Comparison of ENCODE assay signal across 7 mouse cellular contexts in the genomic region with DNA sequence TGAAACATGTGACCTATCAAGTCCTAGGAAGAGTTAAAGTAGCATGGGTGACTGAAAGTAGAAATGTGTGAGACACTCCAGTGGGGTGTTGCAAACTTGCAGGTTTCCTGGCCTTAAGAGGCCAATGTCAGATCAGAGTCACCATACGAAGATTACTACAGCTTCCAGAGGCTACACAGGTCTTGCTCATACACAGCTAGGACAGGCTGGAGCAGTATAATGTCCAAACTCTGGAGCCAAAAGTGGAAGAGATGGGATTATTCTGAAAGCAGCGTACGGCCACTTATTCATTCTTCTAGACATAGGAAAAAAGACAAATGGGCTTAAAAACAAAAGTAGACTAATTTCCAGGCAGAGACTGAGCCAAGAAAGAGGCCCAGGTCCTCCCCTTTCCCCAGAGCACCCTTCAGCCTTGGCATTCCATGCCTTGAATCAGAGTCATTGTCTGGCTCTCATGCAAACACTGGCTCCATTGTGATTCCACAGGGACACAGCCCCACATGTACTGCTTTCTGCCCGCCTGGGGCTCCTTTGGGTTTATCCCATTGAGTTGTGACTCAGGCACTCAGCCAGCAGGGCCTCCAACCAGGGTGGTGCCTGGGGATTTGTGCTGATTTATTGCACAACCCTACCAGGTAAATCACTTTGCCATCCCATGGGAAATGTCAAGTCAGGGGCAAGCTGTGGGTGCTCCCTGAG.
A peak's percentile ranks its signal among the peaks of the same experiment; 100 is the strongest.
DNase-seq lines count a peak whose midpoint lies in the region; ATAC-seq and TF ChIP-seq lines count a peak whose summit lies in the region.

No protein-coding gene starts in this region.

- no peaks in the 10 kb centered on the region for H3K27me3 ChIP-seq in forebrain, embryonic 13.5 days
- H3K27me3 ChIP-seq in limb, embryonic 10.5 days (ENCODE audit: low read depth, poor library complexity, severe bottlenecking) = no peaks in the 10 kb centered on the region
- H3K27me3 ChIP-seq in neural tube, embryonic 13.5 days = no peaks in the 10 kb centered on the region

- no peak overlapping the region for H3K9ac ChIP-seq in ES-E14 (ENCODE audit: insufficient read depth, low read depth, low read length, poor library complexity, severe bottlenecking)
- no peak overlapping the region for H3K9ac ChIP-seq in forebrain, embryonic 13.5 days
- H3K9ac ChIP-seq in neural tube, embryonic 13.5 days = no peak overlapping the region

- peaks cover 3% of the 10 kb centered on the region; the same call in 1 of the 2 replicates for H3K9me3 ChIP-seq in ES-E14 (ENCODE audit: control insufficient read depth, insufficient read depth, low read depth, low read length)
- H3K9me3 ChIP-seq in forebrain, embryonic 13.5 days (replicated peaks) = no peaks in the 10 kb centered on the region
- H3K9me3 ChIP-seq in limb, embryonic 10.5 days (replicated peaks) = no peaks in the 10 kb centered on the region
- no peaks in the 10 kb centered on the region for H3K9me3 ChIP-seq in neural tube, embryonic 13.5 days

- no peak overlapping the region for H3K4me3 ChIP-seq in ES-E14 (ENCODE audit: insufficient read depth in 1 of 2, low read depth in 1 of 2, low read length in 2 of 2, poor library complexity in 1 of 2, severe bottlenecking in 1 of 2)
- H3K4me3 ChIP-seq in forebrain, embryonic 13.5 days = no peak overlapping the region
- no peak overlapping the region for H3K4me3 ChIP-seq in limb, embryonic 10.5 days
- H3K4me3 ChIP-seq in neural tube, embryonic 13.5 days = no peak overlapping the region

- DNase-seq in ES-E14 (ENCODE audit: low read depth, low spot score) (peak; percentile 78), WW6 (ENCODE audit: low read depth, low spot score) (peak; percentile 46)
- DNase-seq in limb, embryonic 10.5 days (ENCODE audit: low spot score) = no peak
- DNase-seq in gastrocnemius, adult 18-20 months (ENCODE audit: low spot score) = no peak
- no peak for DNase-seq in c-Kit-positive CD71-positive TER-119-positive erythroid progenitor cells, embryonic 14.5 days (ENCODE audit: low spot score)

- WGBS in forebrain, embryonic 13.5 days = 12% methylated on average over 4 of the region's 4 CpGs
- WGBS in limb, embryonic 10.5 days = 85% methylated on average over 4 of the region's 4 CpGs
- 34% methylated on average over 4 of the region's 4 CpGs for WGBS in neural tube, embryonic 13.5 days

- peak overlapping the region; percentile 1; the same call in 1 of the 2 replicates for H3K27ac ChIP-seq in ES-E14 (ENCODE audit: insufficient read depth, low read depth, low read length, poor library complexity, severe bottlenecking)
- peak overlapping the region; percentile 74 for H3K27ac ChIP-seq in forebrain, embryonic 13.5 days
- H3K27ac ChIP-seq in limb, embryonic 10.5 days = peak overlapping the region; percentile 61; the same call in 1 of the 2 replicates
- H3K27ac ChIP-seq in neural tube, embryonic 13.5 days (replicated peaks) = peak overlapping the region; percentile 70

- H3K36me3 ChIP-seq in ES-E14 (ENCODE audit: control insufficient read depth, insufficient read depth, low read length, poor library complexity, severe bottlenecking) = no peaks in the 10 kb centered on the region
- H3K36me3 ChIP-seq in forebrain, embryonic 13.5 days (ENCODE audit: poor library complexity, severe bottlenecking) = no peaks in the 10 kb centered on the region
- H3K36me3 ChIP-seq in limb, embryonic 10.5 days = no peaks in the 10 kb centered on the region
- H3K36me3 ChIP-seq in neural tube, embryonic 13.5 days = no peaks in the 10 kb centered on the region

- in situ Hi-C loops in ES-E14 (cut with MboI; ENCODE audit: low sequenced_read_pairs in 2 of 2, unreplicated experiment in 2 of 2) = no loop called here

- H3K4me2 ChIP-seq in forebrain, embryonic 13.5 days = no peak overlapping the region
- no peak overlapping the region for H3K4me2 ChIP-seq in neural tube, embryonic 13.5 days

- ATAC-seq in forebrain, embryonic 13.5 days = peak; percentile 90
- ATAC-seq in neural tube, embryonic 13.5 days (ENCODE audit: low read depth) = peak; percentile 94

- H3K4me1 ChIP-seq in ES-E14 (ENCODE audit: control insufficient read depth in 2 of 2, insufficient read depth in 2 of 2, low read length in 2 of 2, poor library complexity in 1 of 2) = peaks cover 10 to 21% of the 10 kb centered on the region in 2 experiments
- peaks cover 22% of the 10 kb centered on the region for H3K4me1 ChIP-seq in forebrain, embryonic 13.5 days
- peaks cover 4% of the 10 kb centered on the region; the same call in 1 of the 2 replicates for H3K4me1 ChIP-seq in limb, embryonic 10.5 days
- peaks cover 25% of the 10 kb centered on the region for H3K4me1 ChIP-seq in neural tube, embryonic 13.5 days (replicated peaks)

TF ChIP-seq in ES-E14, 5 proteins besides CTCF, POLR2A, EP300 and RAD21:
- TF ChIP-seq ZNF384 (IDR thresholded peaks at IDR 0.05; ENCODE audit: low read depth, low read length) (no peak), CHD2 (IDR thresholded peaks at IDR 0.05; ENCODE audit: low read depth, low read length) (peak; percentile 38; the same call in 1 of the 2 replicates)

Comparison
In these comparisons a context has a peak if more than half of its experiments do, and no peak if none do; other contexts are left out.
1. DNase-seq: peak in ES-E14 (single experiment) and WW6 (single experiment); none in limb, embryonic 10.5 days (single experiment), gastrocnemius, adult 18-20 months (single experiment) and c-Kit-positive CD71-positive TER-119-positive erythroid progenitor cells, embryonic 14.5 days (single experiment).
2. H3K27ac ChIP-seq: peak in every context shown above with its lines; median percentile 74 in forebrain, embryonic 13.5 days; 70 in neural tube, embryonic 13.5 days; 61 in limb, embryonic 10.5 days; 1 in ES-E14.